Mouse (Mus musculus): ENCODE data around the gene Phrf1.

GRCm38 (mm10) chr7:141221249-141222125 lies 7.1 kb upstream of the Phrf1 start:
- TF ChIP-seq CTCF (conservative IDR thresholded peaks at IDR 0.05; ENCODE audit: low read length), result no peak
- no peak for TF ChIP-seq NANOG (IDR thresholded peaks at IDR 0.05; ENCODE audit: borderline replicate concordance, low read length)
- no peak for TF ChIP-seq POU5F1 (IDR thresholded peaks at IDR 0.05; ENCODE audit: borderline replicate concordance, low read length)

All from E14TG2a.4 (cell line).